In genomic region chr4:137481381-137482030, GRCm38 (mm10) we compare ENCODE assay signal across 13 mouse cellular contexts. TPM values are rescaled to one million over a fixed set of nuclear protein-coding genes. Genes with fewer than 3 reads are reported as not detected.
DNase-seq lines count a peak whose midpoint lies in the region; ATAC-seq and TF ChIP-seq lines count a peak whose summit lies in the region.
"Had no signal": no experiment of that assay in that cellular context is flagged by ENCODE, and none has a peak within 500 bp of the region (broad histone marks: within the 10 kb centered on the region; RNA-seq: fewer than 3 reads in every experiment).

No protein-coding gene starts in this region.

- H3K4me1 ChIP-seq in heart, embryonic 12.5 days (replicated peaks): peaks cover 98% of the 10 kb centered on the region
- peaks cover 66% of the 10 kb centered on the region for H3K4me1 ChIP-seq in lung, postnatal 0 days (ENCODE audit: insufficient read depth, low read depth, low read length)
- H3K4me1 ChIP-seq in limb, embryonic 10.5 days: peaks cover 93% of the 10 kb centered on the region
- H3K4me1 ChIP-seq in stomach, postnatal 0 days (replicated peaks; ENCODE audit: control insufficient read depth, insufficient read depth): peaks cover 32% of the 10 kb centered on the region

- no peak for TF ChIP-seq EP300 in lung, postnatal 0 days (IDR thresholded peaks at IDR 0.05)
- no peak for TF ChIP-seq EP300 in stomach, postnatal 0 days (optimal IDR thresholded peaks at IDR 0.05)

- peak overlapping the region; percentile 46 for H3K9ac ChIP-seq in heart, embryonic 12.5 days
- H3K9ac ChIP-seq in lung, postnatal 0 days (replicated peaks; ENCODE audit: low read depth): no peak overlapping the region
- H3K9ac ChIP-seq in stomach, postnatal 0 days (ENCODE audit: low read length): no peak overlapping the region

- ATAC-seq in heart, embryonic 12.5 days (ENCODE audit: insufficient number of reproducible peaks, low FRiP score): no peak
- ATAC-seq in lung, postnatal 0 days: no peak
- ATAC-seq in stomach, postnatal 0 days (ENCODE audit: low FRiP score, low TSS enrichment): no peak
- no peak for ATAC-seq in megakaryocyte, adult 5-6 weeks (ENCODE audit: poor library complexity, severe bottlenecking)

- H3K4me3 ChIP-seq in heart, embryonic 12.5 days: no peak overlapping the region
- H3K4me3 ChIP-seq in lung, postnatal 0 days (ENCODE audit: low read depth, low read length): no peak overlapping the region
- no peak overlapping the region for H3K4me3 ChIP-seq in limb, embryonic 10.5 days
- H3K4me3 ChIP-seq in stomach, postnatal 0 days (ENCODE audit: low read depth, low read length): no peak overlapping the region

- H3K9me3 ChIP-seq in heart, embryonic 12.5 days (replicated peaks): no peaks in the 10 kb centered on the region
- H3K9me3 ChIP-seq in lung, postnatal 0 days (ENCODE audit: low read length): no peaks in the 10 kb centered on the region
- no peaks in the 10 kb centered on the region for H3K9me3 ChIP-seq in limb, embryonic 10.5 days (replicated peaks)
- no peaks in the 10 kb centered on the region for H3K9me3 ChIP-seq in stomach, postnatal 0 days (ENCODE audit: control insufficient read depth, low read length)

- no peak for DNase-seq in heart, adult 18-20 months
- DNase-seq in lung, postnatal 0 days (ENCODE audit: low spot score): no peak
- DNase-seq in lung, postnatal 10 days: no peak
- DNase-seq in limb, embryonic 10.5 days (ENCODE audit: low spot score): no peak
- no peak for DNase-seq in stomach, postnatal 0 days (ENCODE audit: low spot score)
- no peak for DNase-seq in cerebellum, adult 11-12 months
- DNase-seq: right cerebral cortex, postnatal 4 days had no signal

- 43% methylated on average over 13 of the region's 13 CpGs for WGBS in heart, embryonic 12.5 days
- 55% methylated on average over 13 of the region's 13 CpGs for WGBS in lung, postnatal 0 days
- 37% methylated on average over 13 of the region's 13 CpGs for WGBS in limb, embryonic 10.5 days
- WGBS in stomach, postnatal 0 days: 44% methylated on average over 13 of the region's 13 CpGs

- no peaks in the 10 kb centered on the region for H3K27me3 ChIP-seq in heart, embryonic 12.5 days (replicated peaks)
- H3K27me3 ChIP-seq in lung, postnatal 0 days (replicated peaks; ENCODE audit: insufficient read depth, low read length): no peaks in the 10 kb centered on the region
- H3K27me3 ChIP-seq in limb, embryonic 10.5 days (ENCODE audit: low read depth, poor library complexity, severe bottlenecking): no peaks in the 10 kb centered on the region
- no peaks in the 10 kb centered on the region for H3K27me3 ChIP-seq in stomach, postnatal 0 days (ENCODE audit: control insufficient read depth, insufficient read depth, low read length)

- no peak for TF ChIP-seq CTCF in lung, postnatal 0 days (IDR thresholded peaks at IDR 0.05)
- TF ChIP-seq CTCF in stomach, postnatal 0 days (IDR thresholded peaks at IDR 0.05; ENCODE audit: low read depth): no peak

- no peaks in the 10 kb centered on the region for H3K36me3 ChIP-seq in heart, embryonic 12.5 days
- H3K36me3 ChIP-seq in lung, postnatal 0 days (ENCODE audit: insufficient read depth, low read length): no peaks in the 10 kb centered on the region
- peaks cover 4% of the 10 kb centered on the region; the same call in 1 of the 2 replicates for H3K36me3 ChIP-seq in limb, embryonic 10.5 days
- no peaks in the 10 kb centered on the region for H3K36me3 ChIP-seq in stomach, postnatal 0 days (ENCODE audit: control insufficient read depth, insufficient read depth, low read length)

- peak overlapping the region; percentile 47 for H3K4me2 ChIP-seq in heart, embryonic 12.5 days
- no peak overlapping the region for H3K4me2 ChIP-seq in lung, postnatal 0 days (replicated peaks; ENCODE audit: low read depth, low read length)
- H3K4me2 ChIP-seq in stomach, postnatal 0 days (replicated peaks; ENCODE audit: low read depth): no peak overlapping the region

- H3K27ac ChIP-seq in heart, embryonic 12.5 days (ENCODE audit: poor library complexity, severe bottlenecking): peak overlapping the region; percentile 92
- peak overlapping the region; percentile 72 for H3K27ac ChIP-seq in lung, postnatal 0 days (ENCODE audit: low read length)
- H3K27ac ChIP-seq in limb, embryonic 10.5 days: peak overlapping the region; percentile 82
- peak overlapping the region; percentile 69 for H3K27ac ChIP-seq in stomach, postnatal 0 days (replicated peaks)

RNA-seq across cellular contexts. Expression of gene Hspg2, which starts 12.9 kb away (rescaled TPM):
- polyA plus RNA-seq in heart, embryonic 12.5 days (2016; fragmentation: Nextera tagmentation; extraction: Ambion mirVana): 51.8 and 61.5 TPM in 2 replicates
- 100 to 1,000 TPM; 153 to 170 TPM for total RNA-seq in heart, adult 18-20 months (2021)
- 20.2 and 25.3 TPM in 2 replicates for polyA plus RNA-seq in lung, postnatal 0 days (2015; fragmentation: Nextera tagmentation; extraction: Ambion mirVana)
- 20.8 and 23.3 TPM in 2 replicates for polyA plus RNA-seq in limb, embryonic 10.5 days (2016; fragmentation: Nextera tagmentation; extraction: Ambion mirVana)
- 16.0 and 18.8 TPM in 2 replicates for polyA plus RNA-seq in stomach, postnatal 0 days (2015; fragmentation: Nextera tagmentation; extraction: Ambion mirVana)
- total RNA-seq in megakaryocyte, adult 5-6 weeks (2015): under 0.01 TPM in 1 of 2 replicates, not detected in the other
- total RNA-seq in megakaryocyte, adult 5-6 weeks (2017): 0.04 TPM in 2 replicates
- total RNA-seq: megakaryocyte-erythroid progenitor cell, adult 5-6 weeks had no signal

RNA-seq across cellular contexts. Expression of gene 1700013G24Rik, which starts 28.4 kb away (rescaled TPM):
- polyA plus RNA-seq in heart, embryonic 12.5 days (2016; fragmentation: Nextera tagmentation; extraction: Ambion mirVana): not detected in 2 replicates
- total RNA-seq in heart, adult 18-20 months (2021): not detected
- polyA plus RNA-seq in lung, postnatal 0 days (2015; fragmentation: Nextera tagmentation; extraction: Ambion mirVana): not detected in 2 replicates
- not detected in 2 replicates for polyA plus RNA-seq in limb, embryonic 10.5 days (2016; fragmentation: Nextera tagmentation; extraction: Ambion mirVana)
- polyA plus RNA-seq in stomach, postnatal 0 days (2015; fragmentation: Nextera tagmentation; extraction: Ambion mirVana): not detected in 2 replicates
- not detected in 2 replicates for total RNA-seq in megakaryocyte, adult 5-6 weeks (2015)
- total RNA-seq in megakaryocyte, adult 5-6 weeks (2017): not detected in 2 replicates
- total RNA-seq: left cerebral cortex, adult 8-10 months; megakaryocyte-erythroid progenitor cell, adult 5-6 weeks had no signal
- polyA plus RNA-seq: frontal cortex, adult 2 months; neural tube, embryonic 14.5 days had no signal

RNA-seq across cellular contexts. Expression of gene Cela3b, which starts 51.2 kb away (rescaled TPM):
- polyA plus RNA-seq in heart, embryonic 12.5 days (2016; fragmentation: Nextera tagmentation; extraction: Ambion mirVana): not detected in 2 replicates
- not detected for total RNA-seq in heart, adult 18-20 months (2021)
- polyA plus RNA-seq in lung, postnatal 0 days (2015; fragmentation: Nextera tagmentation; extraction: Ambion mirVana): not detected in 2 replicates
- polyA plus RNA-seq in limb, embryonic 10.5 days (2016; fragmentation: Nextera tagmentation; extraction: Ambion mirVana): not detected in 2 replicates
- polyA plus RNA-seq in stomach, postnatal 0 days (2015; fragmentation: Nextera tagmentation; extraction: Ambion mirVana): 4.1 and 4.8 TPM in 2 replicates
- 0.30 TPM in 1 of 2 replicates, not detected in the other for total RNA-seq in megakaryocyte, adult 5-6 weeks (2015)
- 1.7 TPM in 1 of 2 replicates, not detected in the other for total RNA-seq in megakaryocyte, adult 5-6 weeks (2017)
- total RNA-seq: left cerebral cortex, adult 8-10 months; megakaryocyte-erythroid progenitor cell, adult 5-6 weeks had no signal
- polyA plus RNA-seq: frontal cortex, adult 2 months; neural tube, embryonic 14.5 days had no signal
